Mouse (Mus musculus): ENCODE measurements around the gene Il24. TPM values are rescaled to one million over a fixed set of nuclear protein-coding genes. Genes with fewer than 3 reads are reported as not detected.

Il24 gene
- total and polyA plus RNA-seq, 3 experiments: not detected

DNA sequence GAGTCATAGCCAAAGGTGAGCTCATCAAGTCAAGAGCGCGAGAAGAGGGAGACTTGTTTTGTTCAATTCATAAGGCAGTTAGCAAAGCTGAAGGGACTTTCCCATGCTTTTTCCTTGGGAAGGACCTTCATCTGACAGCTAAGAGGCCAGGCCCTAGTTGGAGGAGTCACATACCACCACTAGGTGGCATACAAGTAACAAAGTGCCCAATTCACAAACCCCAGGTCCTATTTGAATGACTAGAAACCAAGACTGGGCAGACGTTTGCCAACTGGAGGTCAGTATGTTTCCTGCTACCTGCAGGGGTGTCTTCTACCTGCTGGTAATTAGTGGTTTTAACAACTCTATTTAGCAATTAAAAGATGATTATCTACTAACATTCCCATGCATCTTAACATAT, 12.1 kb downstream of the Il24 start:
- H3K9ac ChIP-seq (ENCODE audit: insufficient read depth, low read depth): no peak overlapping the region
- H3K36me3 ChIP-seq (replicated peaks in 1 of 2; ENCODE audit: control insufficient read depth in 1 of 2, insufficient read depth in 1 of 2, low read length in 1 of 2): no peaks in the 10 kb centered on the region
- in situ Hi-C loops (cut with MboI; ENCODE audit: low pct_ligation_motif_present, low pct_unique_long_range_greater_than_20kb, low sequenced_read_pairs) (loop anchor here (5.0 kb wide), 1 partner anchor 177 kb away; no protein-coding TSS in a partner anchor), dilution Hi-C loops (cut with MboI; ENCODE audit: extremely low pct_ligation_motif_present, extremely low pct_unique_long_range_greater_than_20kb, low sequenced_read_pairs) (no loop called here)
- H3K27me3 ChIP-seq (replicated peaks): no peaks in the 10 kb centered on the region
- no peak overlapping the region for H3K27ac ChIP-seq (ENCODE audit: insufficient read depth, low read depth)
- no peak overlapping the region for H3K4me3 ChIP-seq (replicated peaks in 1 of 3; ENCODE audit: low read depth in 2 of 3, low read length in 2 of 3, poor library complexity in 1 of 3)
- H3K4me1 ChIP-seq (ENCODE audit: control insufficient read depth in 1 of 2, insufficient read depth in 2 of 2): peaks cover 8 to 54% of the 10 kb centered on the region in 2 experiments
- H3K9me3 ChIP-seq (replicated peaks; ENCODE audit: low read length): peaks cover 2% of the 10 kb centered on the region
- H3K4me2 ChIP-seq (ENCODE audit: insufficient read depth, low read depth, poor library complexity, severe bottlenecking): no peak overlapping the region
- no peak for TF ChIP-seq BHLHE40 (IDR thresholded peaks at IDR 0.05; ENCODE audit: low read depth, low read length)
- TF ChIP-seq RAD21 (IDR thresholded peaks at IDR 0.05; ENCODE audit: low read depth, low read length): peak; percentile 82
- no peak for TF ChIP-seq MXI1 (IDR thresholded peaks at IDR 0.05; ENCODE audit: low read depth, low read length)
- peak; percentile 39 for TF ChIP-seq ZC3H11A (IDR thresholded peaks at IDR 0.05; ENCODE audit: low read depth, low read length)
- no peak for TF ChIP-seq ETS1 (conservative IDR thresholded peaks at IDR 0.05; ENCODE audit: low read depth, low read length)
- TF ChIP-seq MAZ (IDR thresholded peaks at IDR 0.05; ENCODE audit: low read depth, low read length): no peak
- TF ChIP-seq CTCF (conservative IDR thresholded peaks at IDR 0.05 in 1 of 2, IDR thresholded peaks at IDR 0.05 in 1 of 2; ENCODE audit: low read depth in 2 of 2, low read length in 2 of 2): peak; percentile 72 to 90
- no peak for TF ChIP-seq NRF1 (IDR thresholded peaks at IDR 0.05; ENCODE audit: low read depth, low read length)
- TF ChIP-seq IRF4 (IDR thresholded peaks at IDR 0.05; ENCODE audit: low read depth, low read length): 0 out of 2 replicates have a peak, but pooled peaks have one; percentile 24
- peak; percentile 86 for TF ChIP-seq SMC3 (IDR thresholded peaks at IDR 0.05; ENCODE audit: low read depth, low read length)
- H3K79me2 ChIP-seq (replicated peaks; ENCODE audit: control insufficient read depth, extremely low read depth, insufficient read depth, poor library complexity, severe bottlenecking): no peaks in the 10 kb centered on the region
- peak; percentile 63 for DNase-seq (ENCODE audit: extremely low read depth)

GRCm38 (mm10) chr1:130872912-130873311, 14.3 kb downstream of the Il24 start:
- Histone ChIP-seq H3K9ac (ENCODE audit: insufficient read depth, low read depth) (no peak overlapping the region), H3K4me2 (ENCODE audit: insufficient read depth, low read depth, poor library complexity, severe bottlenecking) (no peak overlapping the region), H3K9me3 (replicated peaks; ENCODE audit: low read length) (peaks cover 2% of the 10 kb centered on the region), H3K4me3 (replicated peaks in 1 of 3; ENCODE audit: low read depth in 2 of 3, low read length in 2 of 3, poor library complexity in 1 of 3) (no peak overlapping the region), H3K79me2 (replicated peaks; ENCODE audit: control insufficient read depth, extremely low read depth, insufficient read depth, poor library complexity, severe bottlenecking) (no peaks in the 10 kb centered on the region), H3K27me3 (replicated peaks) (no peaks in the 10 kb centered on the region), H3K36me3 (replicated peaks in 1 of 2; ENCODE audit: control insufficient read depth in 1 of 2, insufficient read depth in 1 of 2, low read length in 1 of 2) (no peaks in the 10 kb centered on the region), H3K27ac (ENCODE audit: insufficient read depth, low read depth) (no peak overlapping the region), H3K4me1 (ENCODE audit: control insufficient read depth in 1 of 2, insufficient read depth in 2 of 2) (peaks cover 0 to 45% of the 10 kb centered on the region in 2 experiments; a peak in 2 of 4 replicates)
- dilution Hi-C loops (cut with MboI; ENCODE audit: extremely low pct_ligation_motif_present, extremely low pct_unique_long_range_greater_than_20kb, low sequenced_read_pairs) (no loop called here), in situ Hi-C loops (cut with MboI; ENCODE audit: low pct_ligation_motif_present, low pct_unique_long_range_greater_than_20kb, low sequenced_read_pairs) (no loop called here)
- no peak for DNase-seq (ENCODE audit: extremely low read depth)
- TF ChIP-seq MXI1 (IDR thresholded peaks at IDR 0.05; ENCODE audit: low read depth, low read length) (no peak), TCF12 (IDR thresholded peaks at IDR 0.05; ENCODE audit: low read depth, low read length) (no peak), ELF1 (IDR thresholded peaks at IDR 0.05; ENCODE audit: low read depth, low read length) (no peak), UBTF (IDR thresholded peaks at IDR 0.05; ENCODE audit: low read depth, low read length) (no peak), MAFK (IDR thresholded peaks at IDR 0.05; ENCODE audit: insufficient replicate concordance, low read length) (no peak), MEF2A (IDR thresholded peaks at IDR 0.05; ENCODE audit: borderline replicate concordance, low read depth, low read length) (no peak), TBP (conservative IDR thresholded peaks at IDR 0.05; ENCODE audit: low read depth, low read length) (no peak), RCOR1 (conservative IDR thresholded peaks at IDR 0.05; ENCODE audit: low read depth, low read length) (no peak), NRF1 (IDR thresholded peaks at IDR 0.05; ENCODE audit: low read depth, low read length) (no peak), CHD1 (IDR thresholded peaks at IDR 0.05; ENCODE audit: low read depth, low read length) (no peak), POLR2A (IDR thresholded peaks at IDR 0.05; ENCODE audit: low read depth, low read length) (no peak), CTCF (conservative IDR thresholded peaks at IDR 0.05 in 1 of 2, IDR thresholded peaks at IDR 0.05 in 1 of 2; ENCODE audit: low read depth in 2 of 2, low read length in 2 of 2) (no peak), ETS1 (conservative IDR thresholded peaks at IDR 0.05; ENCODE audit: low read depth, low read length) (no peak), RAD21 (IDR thresholded peaks at IDR 0.05; ENCODE audit: low read depth, low read length) (no peak), MAX (IDR thresholded peaks at IDR 0.05; ENCODE audit: low read length) (no peak), SIN3A (IDR thresholded peaks at IDR 0.05; ENCODE audit: low read length) (no peak), SMC3 (IDR thresholded peaks at IDR 0.05; ENCODE audit: low read depth, low read length) (no peak), ZKSCAN1 (IDR thresholded peaks at IDR 0.05; ENCODE audit: borderline replicate concordance, low read depth, low read length) (no peak)

Data from CH12.LX (cell line).